Mouse (Mus musculus) intestine, embryonic 15.5 days (tissue): Measurements from ENCODE around the gene Wdr5b. TPM values are rescaled to one million over a fixed set of nuclear protein-coding genes. Genes with fewer than 3 reads are reported as not detected.
"Not testable (repeated sequence)": the region's sequence is repeated elsewhere in the genome, so short reads cannot be mapped to it uniquely, and the experiment has no call there.

Experiments used
- ATAC-seq: fragments of 200-750 bp; cut with Nextera tagmentation; 2 replicates; pipeline ENCODE4 v1.8.0; 2017; ENCODE audit warnings: moderate TSS enrichment, moderate library complexity
- H3K27ac ChIP-seq: fragments of 300-500 bp; sonication (generic); 2 replicates; pipeline ENCODE4 v1.5.1; 2015; ENCODE audit warnings: mild to moderate bottlenecking, inconsistent platforms
- H3K27me3 ChIP-seq: fragments of 300-500 bp; sonication (generic); replicated peaks from 2 replicates; pipeline ENCODE4 v1.6.1; 2015; ENCODE audit warnings: inconsistent platforms
- H3K36me3 ChIP-seq: fragments of 300-500 bp; sonication (generic); 2 replicates; pipeline ENCODE4 v1.6.1; 2015; ENCODE audit warnings: inconsistent platforms
- H3K4me1 ChIP-seq: fragments of 300-500 bp; sonication (generic); replicated peaks from 2 replicates; pipeline ENCODE4 v1.6.1; 2015; ENCODE audit warnings: inconsistent platforms
- H3K4me2 ChIP-seq: fragments of 300-500 bp; sonication (generic); replicated peaks from 2 replicates; pipeline ENCODE4 v1.6.1; 2015; ENCODE audit warnings: mild to moderate bottlenecking, inconsistent platforms
- H3K4me3 ChIP-seq: fragments of 300-500 bp; sonication (generic); replicated peaks from 2 replicates; pipeline ENCODE4 v1.5.1; 2015; ENCODE audit warnings: inconsistent platforms
- H3K9ac ChIP-seq: fragments of 300-500 bp; sonication (generic); 2 replicates; pipeline ENCODE4 v1.6.1; 2015; ENCODE audit warnings: inconsistent platforms
- H3K9me3 ChIP-seq: fragments of 300-500 bp; sonication (generic); 2 replicates; pipeline ENCODE4 v1.6.1; 2016; ENCODE audit warnings: inconsistent platforms
- WGBS: fragments of 180-500 bp; shearing (Covaris S2); methylation state at CpG from one replicate; pipeline ENCODE4 v1.1.7; 2015; 5-methylcytosine and 5-hydroxymethylcytosine counted together
- polyA plus RNA-seq: library from polyadenylated mRNA; unstranded; fragments of >200 nt; fragmentation: Nextera tagmentation; extraction: Ambion mirVana; gene quantifications from 2 replicates; pipeline ENCODE4 v1.2.1, GENCODE M21; 2015

Gene Wdr5b
- polyA plus RNA-seq, result 7.0 and 7.8 TPM in 2 replicates

DNA sequence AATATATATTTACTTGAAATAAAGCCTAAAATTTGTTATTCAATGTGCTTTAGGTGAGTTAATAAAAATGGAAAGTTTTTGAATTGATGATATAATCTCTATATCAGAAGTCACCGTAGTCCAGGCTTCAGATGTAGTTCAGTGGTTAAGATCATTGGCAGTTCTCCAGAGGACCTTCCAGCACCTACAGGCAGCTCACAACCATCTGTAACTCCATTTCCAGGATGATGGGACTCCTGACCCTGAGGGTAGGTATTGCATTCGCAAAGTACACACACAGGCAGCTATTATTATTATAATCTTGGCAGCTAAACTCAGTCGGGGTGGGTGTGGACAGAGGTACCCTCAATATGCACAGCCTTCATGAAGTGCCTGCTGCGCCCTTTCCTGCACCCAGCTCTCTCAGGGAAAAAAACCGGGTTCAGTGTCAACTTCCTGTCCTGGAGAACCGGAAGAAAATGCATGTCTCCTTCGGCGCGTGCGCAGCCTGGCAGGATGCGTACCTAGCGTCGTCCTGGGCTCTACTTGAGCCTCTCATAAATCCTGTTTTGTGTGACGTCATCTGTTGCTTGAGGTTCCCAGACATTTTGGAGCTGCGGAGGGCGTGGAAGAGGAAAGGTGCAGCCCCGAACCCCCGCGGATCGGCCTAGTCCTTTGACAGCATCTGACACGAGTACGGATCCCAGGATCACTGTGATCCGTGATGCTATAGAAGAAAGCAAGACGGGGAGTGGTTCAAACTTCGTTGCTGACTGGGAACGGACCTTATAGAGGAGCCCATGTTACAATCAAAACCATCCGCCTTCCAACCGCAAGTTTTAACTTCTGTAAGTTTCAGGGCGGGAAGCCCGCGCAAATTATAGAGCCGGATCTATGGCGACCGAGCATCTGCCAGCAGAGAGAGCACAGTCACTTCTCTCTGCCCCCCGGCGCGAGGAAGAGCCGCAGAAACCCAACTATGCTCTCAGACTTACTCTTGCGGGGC, at the start of gene Wdr5b:
Gene Wdr5b, plus strand, starts transcription at position 551 of the 985 bp plus-strand sequence.
- Histone ChIP-seq H3K27me3 (no peaks in the 10 kb centered on the region), H3K36me3 (peaks cover 10% of the 10 kb centered on the region; the same call in 1 of the 2 replicates), H3K9ac (peak within 1 kb of the TSS; percentile 70), H3K4me3 (peak within 1 kb of the TSS; percentile 59), H3K4me2 (peak within 1 kb of the TSS; percentile 62), H3K4me1 (peaks cover 9% of the 10 kb centered on the region; the same call in 1 of the 2 replicates), H3K9me3 (no peaks in the 10 kb centered on the region), H3K27ac (peak within 1 kb of the TSS; percentile 79)
- 2% methylated on average over 39 of the region's 39 CpGs for WGBS
- ATAC-seq, result peak; percentile 99

DNA sequence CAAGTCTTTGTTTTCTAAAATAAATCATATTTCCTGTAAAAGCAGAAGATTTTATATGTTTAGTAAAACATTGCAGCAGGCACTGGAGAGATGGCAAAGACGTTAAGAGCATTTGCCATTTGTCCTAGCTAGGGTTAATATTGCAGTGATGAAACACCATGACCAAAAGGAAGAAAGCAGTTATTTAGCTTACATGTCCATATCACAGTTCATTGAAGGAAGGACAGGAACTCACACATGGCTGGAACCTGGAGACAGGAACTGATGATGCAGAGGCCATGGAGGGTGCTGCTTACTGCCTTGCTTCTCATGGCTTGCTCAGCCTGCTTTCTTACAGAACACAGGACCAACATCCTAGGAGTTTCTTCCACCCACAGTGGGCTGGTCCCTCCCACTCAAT, 48.6 kb upstream of the Wdr5b start:
- Histone ChIP-seq H3K9ac (no peak overlapping the region), H3K4me1 (no peaks in the 10 kb centered on the region), H3K4me2 (no peak overlapping the region), H3K36me3 (no peaks in the 10 kb centered on the region), H3K27me3 (no peaks in the 10 kb centered on the region), H3K9me3 (no peaks in the 10 kb centered on the region), H3K4me3 (no peak overlapping the region), H3K27ac (no peak overlapping the region)
- WGBS, result 68% methylated on average over 1 of the region's 1 CpGs
- ATAC-seq, result no peak

DNA sequence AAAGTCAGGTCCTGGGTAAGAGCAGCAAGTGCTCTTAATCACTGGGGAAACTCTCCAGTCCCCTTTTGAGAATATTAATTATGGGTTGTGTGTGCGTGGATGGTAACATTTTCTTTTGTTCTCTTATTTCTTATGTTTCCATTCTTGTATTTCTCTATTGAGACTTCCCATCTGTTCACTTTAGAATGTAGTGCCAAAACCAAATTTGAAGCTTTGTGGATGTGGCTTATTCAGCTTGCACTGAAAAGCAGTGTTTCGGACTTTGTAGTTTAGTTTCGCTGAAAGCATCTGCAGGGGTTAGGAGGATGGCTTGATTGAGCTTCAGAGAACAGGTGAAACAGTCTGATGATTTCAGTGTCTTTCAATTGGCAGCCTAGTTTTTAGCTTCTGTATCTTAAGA, 47.7 kb upstream of the Wdr5b start:
- H3K4me1 ChIP-seq, result no peaks in the 10 kb centered on the region
- no peak overlapping the region for H3K9ac ChIP-seq
- WGBS, result 88% methylated on average over 3 of the region's 3 CpGs
- H3K27ac ChIP-seq, result no peak overlapping the region
- H3K9me3 ChIP-seq, result no peaks in the 10 kb centered on the region
- H3K4me3 ChIP-seq, result no peak overlapping the region
- no peaks in the 10 kb centered on the region for H3K36me3 ChIP-seq
- ATAC-seq, result no peak
- no peak overlapping the region for H3K4me2 ChIP-seq
- H3K27me3 ChIP-seq, result no peaks in the 10 kb centered on the region

DNA sequence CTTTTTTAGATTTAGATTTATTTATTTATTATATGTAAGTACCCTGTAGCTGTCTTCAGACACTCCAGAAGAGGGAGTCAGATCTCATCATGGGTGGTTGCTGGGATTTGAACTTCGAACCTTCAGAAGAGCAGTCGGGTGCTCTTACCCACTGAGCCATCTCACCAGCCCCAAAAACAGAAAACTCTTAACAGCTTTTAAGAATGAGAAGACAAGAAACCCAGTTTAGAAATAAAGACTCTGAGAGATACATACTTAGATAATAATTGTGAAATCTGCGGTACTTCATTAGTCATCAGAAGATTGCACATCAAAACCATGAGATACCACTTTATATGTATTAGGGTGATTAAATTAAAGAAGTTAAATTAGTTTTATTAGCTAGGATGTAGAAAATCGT, 42.1 kb upstream of the Wdr5b start:
- not testable (repeated sequence) for H3K4me3 ChIP-seq, ATAC-seq, H3K4me1 ChIP-seq, H3K4me2 ChIP-seq, H3K27me3 ChIP-seq, H3K36me3 ChIP-seq, H3K27ac ChIP-seq, H3K9me3 ChIP-seq, H3K9ac ChIP-seq
- WGBS, result 91% methylated on average over 4 of the region's 4 CpGs

DNA sequence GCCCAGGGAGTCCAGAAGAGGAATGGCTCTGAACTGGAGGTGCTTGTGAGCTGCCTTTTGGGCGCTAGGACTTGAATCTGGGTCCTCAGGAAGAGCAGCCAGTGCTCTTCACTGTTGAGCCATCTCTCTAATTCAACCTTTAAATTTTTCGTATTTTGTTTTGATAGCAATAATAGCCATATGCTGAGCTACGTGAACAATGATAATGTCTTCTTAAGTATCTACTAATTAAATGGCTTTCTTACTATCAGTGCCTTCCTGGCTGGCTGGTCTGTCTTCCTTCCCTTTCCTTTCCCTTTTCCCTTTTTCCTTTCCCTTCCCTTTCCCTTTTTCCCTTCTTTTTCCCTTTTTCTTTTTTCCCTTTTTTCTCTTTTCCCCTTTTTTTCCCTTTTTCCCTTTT, 32.6 kb upstream of the Wdr5b start:
- Histone ChIP-seq H3K9me3 (no peaks in the 10 kb centered on the region), H3K36me3 (no peaks in the 10 kb centered on the region), H3K4me2 (no peak overlapping the region), H3K4me3 (no peak overlapping the region), H3K27ac (no peak overlapping the region), H3K27me3 (no peaks in the 10 kb centered on the region), H3K9ac (no peak overlapping the region), H3K4me1 (no peaks in the 10 kb centered on the region)
- 90% methylated on average over 3 of the region's 3 CpGs for WGBS
- ATAC-seq, result no peak

DNA sequence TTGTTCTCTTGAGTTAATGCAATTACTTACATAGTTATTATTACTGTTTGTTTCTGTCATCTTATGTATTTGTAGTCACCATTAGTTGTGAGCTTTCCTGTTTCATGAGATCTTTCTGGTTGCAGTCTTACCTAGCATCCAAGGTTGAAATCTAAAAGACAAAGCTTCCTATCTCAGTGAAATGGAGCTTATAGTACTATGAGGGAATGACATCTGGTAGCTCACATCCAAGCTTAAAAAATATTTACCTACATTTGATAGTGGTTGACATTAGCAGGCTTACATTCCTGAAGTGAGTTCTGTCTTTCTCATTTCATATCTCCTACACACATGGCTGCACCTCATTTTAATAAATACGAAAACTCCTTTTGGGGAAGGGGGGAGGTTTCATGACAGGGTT, 24.7 kb upstream of the Wdr5b start:
- 100% methylated on average over 1 of the region's 1 CpGs for WGBS
- Histone ChIP-seq H3K36me3 (0 out of 2 replicates have a peak, but pooled peaks cover under 1% of the 10 kb centered on the region), H3K4me3 (no peak overlapping the region)

DNA sequence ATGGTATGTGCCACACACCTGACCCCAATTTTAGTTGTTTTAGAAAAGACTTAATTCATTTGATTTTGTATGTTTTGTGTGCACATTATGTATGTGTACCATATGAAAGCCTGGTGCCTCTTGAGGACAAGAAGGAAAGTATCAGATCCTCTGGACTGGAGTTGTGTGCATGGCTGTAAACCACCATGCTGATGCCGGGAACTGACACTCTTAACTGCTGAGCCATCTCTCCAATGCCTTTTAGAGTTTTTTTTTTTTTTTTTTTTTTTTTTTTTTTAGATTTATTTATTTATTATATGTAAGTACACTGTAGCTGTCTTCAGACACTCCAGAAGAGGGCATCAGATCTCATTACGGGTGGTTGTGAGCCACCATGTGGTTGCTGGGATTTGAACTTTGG, 12.9 kb upstream of the Wdr5b start:
- ATAC-seq, H3K27me3 ChIP-seq, H3K9me3 ChIP-seq, H3K9ac ChIP-seq, H3K4me2 ChIP-seq, H3K4me1 ChIP-seq, H3K27ac ChIP-seq, H3K36me3 ChIP-seq, H3K4me3 ChIP-seq: not testable (repeated sequence)
- 88% methylated on average over 2 of the region's 2 CpGs for WGBS

More for the DNA sequence above, 24.7 kb upstream of the Wdr5b start:
- H3K9me3 ChIP-seq, result no peaks in the 10 kb centered on the region
- H3K9ac ChIP-seq, result no peak overlapping the region
- H3K27me3 ChIP-seq, result no peaks in the 10 kb centered on the region
- H3K4me1 ChIP-seq, result no peaks in the 10 kb centered on the region
- ATAC-seq, result no peak
- H3K27ac ChIP-seq, result no peak overlapping the region
- H3K4me2 ChIP-seq, result no peak overlapping the region

DNA sequence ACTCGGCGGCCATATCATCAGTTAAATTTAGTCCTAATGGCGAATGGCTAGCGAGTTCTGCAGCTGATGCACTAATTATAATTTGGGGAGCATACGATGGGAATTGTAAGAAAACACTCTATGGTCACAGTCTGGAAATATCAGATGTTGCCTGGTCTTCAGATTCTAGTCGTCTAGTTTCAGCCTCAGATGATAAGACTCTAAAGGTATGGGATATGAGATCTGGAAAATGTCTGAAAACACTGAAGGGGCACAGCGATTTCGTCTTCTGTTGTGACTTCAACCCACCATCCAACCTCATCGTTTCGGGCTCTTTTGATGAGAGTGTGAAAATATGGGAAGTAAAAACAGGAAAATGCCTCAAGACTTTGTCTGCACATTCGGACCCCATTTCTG, 633 bp downstream of the Wdr5b start:
- peak overlapping the region; percentile 62 for H3K4me2 ChIP-seq
- H3K27ac ChIP-seq, result peak overlapping the region; percentile 79
- ATAC-seq, result no peak
- 25% methylated on average over 11 of the region's 11 CpGs for WGBS
- no peaks in the 10 kb centered on the region for H3K9me3 ChIP-seq
- peak overlapping the region; percentile 59 for H3K4me3 ChIP-seq
- peaks cover 13% of the 10 kb centered on the region; the same call in 1 of the 2 replicates for H3K36me3 ChIP-seq
- no peaks in the 10 kb centered on the region for H3K27me3 ChIP-seq
- H3K4me1 ChIP-seq, result peaks cover 9% of the 10 kb centered on the region; the same call in 1 of the 2 replicates
- peak overlapping the region; percentile 70 for H3K9ac ChIP-seq

DNA sequence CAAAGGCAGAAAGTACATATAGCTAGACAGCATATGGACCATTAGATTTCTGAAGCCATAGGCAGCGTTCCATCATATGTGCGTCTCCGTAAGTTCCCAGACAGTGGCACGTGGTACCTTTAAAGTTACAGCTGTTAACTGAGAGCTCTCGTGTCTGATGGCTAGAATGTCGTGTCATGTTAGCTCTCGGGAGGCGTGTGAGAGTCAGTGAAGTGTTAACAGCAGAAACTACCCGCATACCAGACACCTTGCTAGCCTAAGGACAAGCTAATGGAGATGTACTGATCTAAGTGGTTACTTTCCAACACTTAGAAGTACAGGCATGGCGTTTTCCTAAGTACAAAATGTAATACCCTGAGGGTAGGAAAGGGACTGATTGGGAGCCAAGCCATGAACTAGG, 2.1 kb downstream of the Wdr5b start:
- WGBS, result 91% methylated on average over 10 of the region's 10 CpGs
- Histone ChIP-seq H3K4me3 (no peak overlapping the region), H3K27me3 (no peaks in the 10 kb centered on the region), H3K27ac (no peak overlapping the region), H3K36me3 (peaks cover 17% of the 10 kb centered on the region), H3K4me1 (peaks cover 9% of the 10 kb centered on the region; the same call in 1 of the 2 replicates), H3K9ac (no peak overlapping the region), H3K4me2 (no peak overlapping the region; the same call in 1 of the 2 replicates), H3K9me3 (no peaks in the 10 kb centered on the region)
- no peak for ATAC-seq

DNA sequence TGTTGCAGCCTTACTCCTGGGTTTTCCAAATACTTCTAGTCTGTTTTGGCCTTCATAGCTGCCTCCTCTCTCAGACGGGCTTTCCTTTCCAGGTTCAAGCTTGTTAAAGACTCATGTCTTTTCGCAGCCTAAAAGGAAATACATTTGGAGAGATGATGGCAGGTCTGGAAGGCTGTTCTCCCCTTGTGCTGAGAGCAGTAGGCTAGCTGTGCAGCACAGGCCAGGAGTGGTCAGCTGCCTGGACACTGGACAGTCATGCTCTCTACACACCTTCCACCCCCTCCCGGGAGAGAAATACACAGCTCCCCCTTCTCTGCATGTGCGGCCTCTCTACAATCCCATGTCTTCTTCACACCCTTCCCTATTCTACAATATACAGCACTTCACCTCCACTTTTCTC, 3.0 kb downstream of the Wdr5b start:
- H3K27me3 ChIP-seq, result no peaks in the 10 kb centered on the region
- H3K9me3 ChIP-seq, result no peaks in the 10 kb centered on the region
- H3K4me1 ChIP-seq, result peaks cover 9% of the 10 kb centered on the region; the same call in 1 of the 2 replicates
- no peak overlapping the region for H3K9ac ChIP-seq
- ATAC-seq, result no peak
- H3K4me3 ChIP-seq, result no peak overlapping the region
- H3K4me2 ChIP-seq, result no peak overlapping the region
- WGBS, result 90% methylated on average over 4 of the region's 4 CpGs
- peaks cover 26% of the 10 kb centered on the region for H3K36me3 ChIP-seq
- H3K27ac ChIP-seq, result no peak overlapping the region

DNA sequence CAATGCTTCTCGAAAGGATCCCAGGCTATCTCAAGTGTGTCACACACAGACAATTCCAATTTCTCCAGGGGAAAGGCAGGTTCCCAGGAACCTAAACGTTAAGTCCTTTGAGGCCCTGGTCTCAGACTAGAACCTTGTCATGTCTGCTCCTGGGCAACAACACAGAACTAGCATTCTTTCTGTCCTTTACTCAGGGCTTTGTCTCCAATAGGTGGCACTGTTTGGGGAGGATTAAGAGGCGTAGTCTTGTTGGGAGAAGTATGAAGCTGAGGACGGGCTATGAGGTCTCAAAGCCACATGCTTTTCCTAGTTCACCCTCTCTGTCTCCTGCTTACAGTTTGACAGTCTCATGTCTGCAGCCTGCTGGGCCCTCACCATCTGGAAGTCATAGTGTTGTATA, 6.5 kb downstream of the Wdr5b start:
- H3K27me3 ChIP-seq, result no peaks in the 10 kb centered on the region
- H3K4me1 ChIP-seq, result no peaks in the 10 kb centered on the region
- WGBS, result 87% methylated on average over 4 of the region's 4 CpGs
- H3K27ac ChIP-seq, result no peak overlapping the region
- no peak overlapping the region for H3K9ac ChIP-seq
- no peak overlapping the region for H3K4me3 ChIP-seq
- H3K9me3 ChIP-seq, result no peaks in the 10 kb centered on the region
- ATAC-seq, result no peak
- no peak overlapping the region for H3K4me2 ChIP-seq
- peaks cover 45% of the 10 kb centered on the region for H3K36me3 ChIP-seq

DNA sequence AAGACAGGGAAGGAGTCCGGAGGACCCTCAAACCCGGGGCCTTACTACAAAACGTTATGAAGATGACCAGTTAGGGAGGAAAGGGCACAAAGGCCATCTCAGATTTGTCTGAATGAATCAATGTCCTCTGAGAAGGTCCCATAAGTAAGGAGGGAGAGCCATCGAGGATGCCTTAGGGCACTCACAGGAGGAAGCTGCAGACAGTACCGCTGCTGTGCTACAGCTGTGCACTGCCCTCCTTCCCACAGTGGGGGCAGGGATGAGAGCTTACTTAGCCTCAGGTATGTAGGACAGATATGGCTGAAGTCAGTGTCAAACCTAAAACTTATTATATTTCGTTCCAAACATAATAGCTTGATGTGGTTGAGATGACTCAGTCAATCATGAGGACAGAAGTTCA, 10.5 kb downstream of the Wdr5b start:
- Histone ChIP-seq H3K4me3 (no peak overlapping the region), H3K4me1 (no peaks in the 10 kb centered on the region), H3K27ac (no peak overlapping the region), H3K36me3 (peaks cover 36% of the 10 kb centered on the region), H3K4me2 (no peak overlapping the region), H3K27me3 (no peaks in the 10 kb centered on the region), H3K9me3 (no peaks in the 10 kb centered on the region), H3K9ac (no peak overlapping the region)
- 90% methylated on average over 6 of the region's 6 CpGs for WGBS
- ATAC-seq, result no peak
